Mouse (Mus musculus) G1E (cell line): ENCODE data around the gene Gm28230. TPM values are rescaled to one million over a fixed set of nuclear protein-coding genes. Genes with fewer than 3 reads are reported as not detected.

Source experiments
- ATAC-seq: 2 replicates; pipeline ENCODE4 v1.8.0; 2016; ENCODE audit warnings: mild to moderate bottlenecking; ENCODE audit not compliant: insufficient number of reproducible peaks, poor library complexity, low FRiP score, severe bottlenecking; ENCODE audit errors: extremely low read depth
- DNase-seq: peaks from one replicate; pipeline ENCODE4 v3.0.0; 2012; ENCODE audit warnings: low spot score
- H3K27me3 ChIP-seq: 2 replicates; pipeline ENCODE4 v1.6.1; 2012; ENCODE audit warnings: mild to moderate bottlenecking, low read length, inconsistent platforms; ENCODE audit not compliant: insufficient read depth
- H3K36me3 ChIP-seq: replicated peaks from 2 replicates; pipeline ENCODE3; 2012; ENCODE audit warnings: mild to moderate bottlenecking, inconsistent platforms
- H3K4me1 ChIP-seq: 2 replicates; pipeline ENCODE4 v1.6.1; 2012; ENCODE audit warnings: low read depth, low read length, inconsistent platforms, mixed read lengths; ENCODE audit not compliant: insufficient read depth
- H3K4me3 ChIP-seq: 2 replicates; pipeline ENCODE4 v1.5.1; 2012; ENCODE audit warnings: low read depth, mild to moderate bottlenecking, inconsistent platforms, low read length, moderate library complexity, mixed read lengths
- H3K9me3 ChIP-seq: replicated peaks from 2 replicates; pipeline ENCODE4 v1.6.1; 2012; ENCODE audit warnings: inconsistent platforms
- CTCF ChIP-seq: IDR thresholded peaks from 2 replicates; pipeline ENCODE4 v1.5.1; 2012; ENCODE audit warnings: low read depth, low read length, inconsistent platforms, mixed read lengths
- GATA1 ChIP-seq: IDR thresholded peaks from 2 replicates; pipeline ENCODE4 v1.6.1; 2012; ENCODE audit warnings: borderline replicate concordance, low read length, inconsistent platforms, mixed read lengths
- GATA2 ChIP-seq: IDR thresholded peaks from 2 replicates; pipeline ENCODE4 v1.6.1; 2012; ENCODE audit warnings: low read depth, low read length, inconsistent platforms, borderline replicate concordance
- POLR2AphosphoS5 ChIP-seq: IDR thresholded peaks from 2 replicates; pipeline ENCODE4 v1.6.1; 2012; ENCODE audit warnings: low read depth, low read length, inconsistent platforms; ENCODE audit not compliant: insufficient replicate concordance
- TAL1 ChIP-seq: conservative IDR thresholded peaks from 2 replicates; pipeline ENCODE4 v1.6.1; 2012; ENCODE audit warnings: low read depth, low read length, inconsistent platforms, mixed read lengths
- polyA plus RNA-seq: library from polyadenylated mRNA; stranded (reverse); fragments of >175 nt; gene quantifications from 2 replicates; pipeline ENCODE4 v1.2.3, GENCODE M21; 2012
- total RNA-seq, 2 experiments: library from RNA; stranded (forward) in 1 of 2; stranded (reverse) in 1 of 2; fragments of 200-1000 nt in 1 of 2; fragments of >200 nt in 1 of 2; fragmentation: Nextera tagmentation in 1 of 2; gene quantifications; 2 replicates each; pipeline ENCODE4 v1.2.3; 2014 to 2017

The Gm28230 gene
- total and polyA plus RNA-seq, 3 experiments = 0.33 to 1.2 (median 0.55) TPM

- TF ChIP-seq POLR2AphosphoS5 (no peak), TAL1 (no peak), GATA1 (no peak), CTCF (no peak), GATA2 (no peak)
- no peaks in the 10 kb centered on the region for H3K9me3 ChIP-seq
- peaks cover 74% of the 10 kb centered on the region for H3K27me3 ChIP-seq
- no peak overlapping the region for H3K4me3 ChIP-seq
- H3K36me3 ChIP-seq = no peaks in the 10 kb centered on the region
- DNase-seq (no peak), ATAC-seq (no peak)
- peaks cover 9% of the 10 kb centered on the region for H3K4me1 ChIP-seq
These were observed 7.9 kb downstream of the Gm28230 start for GRCm38 (mm10) chr2:74734451-74734850.

- no peak for ATAC-seq
- Histone ChIP-seq H3K9me3 (no peaks in the 10 kb centered on the region), H3K4me3 (no peak overlapping the region), H3K4me1 (peaks cover 9% of the 10 kb centered on the region), H3K36me3 (no peaks in the 10 kb centered on the region), H3K27me3 (peaks cover 81% of the 10 kb centered on the region)
- no peak for TF ChIP-seq CTCF
- TF ChIP-seq POLR2AphosphoS5 = no peak
- no peak for TF ChIP-seq GATA1
- no peak for TF ChIP-seq GATA2
- no peak for TF ChIP-seq TAL1
- DNase-seq = no peak
These were observed 8.7 kb downstream of the Gm28230 start for GRCm38 (mm10) chr2:74734996-74735811.

- peaks cover 9% of the 10 kb centered on the region for H3K4me1 ChIP-seq
- H3K9me3 ChIP-seq = no peaks in the 10 kb centered on the region
- no peak for ATAC-seq
- DNase-seq = no peak
- TF ChIP-seq TAL1 = no peak
- TF ChIP-seq GATA2 = no peak
- TF ChIP-seq GATA1 = no peak
- no peak for TF ChIP-seq CTCF
- TF ChIP-seq POLR2AphosphoS5 = no peak
- no peaks in the 10 kb centered on the region for H3K36me3 ChIP-seq
- peaks cover 84% of the 10 kb centered on the region for H3K27me3 ChIP-seq
- H3K4me3 ChIP-seq = no peak overlapping the region
These were observed 9.5 kb downstream of the Gm28230 start for GRCm38 (mm10) chr2:74735851-74736687.

GRCm38 (mm10) chr2:74736688-74737577 lies 10.4 kb downstream of the Gm28230 start:
- H3K4me1 ChIP-seq = peaks cover 9% of the 10 kb centered on the region
- no peak overlapping the region for H3K4me3 ChIP-seq
- H3K36me3 ChIP-seq = no peaks in the 10 kb centered on the region
- H3K9me3 ChIP-seq = no peaks in the 10 kb centered on the region
- no peak for DNase-seq
- no peak for ATAC-seq
- TF ChIP-seq POLR2AphosphoS5 (no peak), CTCF (no peak), GATA2 (no peak), GATA1 (no peak), TAL1 (no peak)
- H3K27me3 ChIP-seq = peaks cover 83% of the 10 kb centered on the region

GRCm38 (mm10) chr2:74737578-74738070 lies 11.1 kb downstream of the Gm28230 start:
- ATAC-seq (no peak), DNase-seq (no peak)
- Histone ChIP-seq H3K36me3 (no peaks in the 10 kb centered on the region), H3K4me3 (no peak overlapping the region), H3K9me3 (no peaks in the 10 kb centered on the region), H3K4me1 (peaks cover 7% of the 10 kb centered on the region), H3K27me3 (peaks cover 78% of the 10 kb centered on the region)
- TF ChIP-seq CTCF (no peak), POLR2AphosphoS5 (no peak), TAL1 (no peak), GATA1 (no peak), GATA2 (no peak)
